Mouse (Mus musculus) cerebellum, adult 9-11 months (tissue): Measurements from ENCODE around the gene Relb.

Experiments
- DNase-seq: peaks from one replicate; pipeline ENCODE4 v3.0.0; 2022

Gene Relb

GRCm38 (mm10) chr7:19577877-19578414 is 51.3 kb downstream of the Relb start:
- DNase-seq = peak; percentile 73

- DNase-seq = peak; percentile 71
These were observed 51.9 kb downstream of the Relb start, which contains the start of the genes Zfp296 and Gemin7 for GRCm38 (mm10) chr7:19577141-19577852. TSS of gene Zfp296 (plus strand) at chr7:19577287. TSS of gene Gemin7 (minus strand) at chr7:19577595.

- DNase-seq = no peak
These were observed 53.7 kb downstream of the Relb start for GRCm38 (mm10) chr7:19575559-19575958.

- DNase-seq = no peak
These were observed 55.5 kb downstream of the Relb start for GRCm38 (mm10) chr7:19573776-19574140.

- DNase-seq = peak; percentile 78
These were observed 56.1 kb downstream of the Relb start for GRCm38 (mm10) chr7:19572926-19573775.

- DNase-seq = no peak
These were observed 59.6 kb downstream of the Relb start for GRCm38 (mm10) chr7:19569647-19570046.

- no peak for DNase-seq
These were observed 61.8 kb downstream of the Relb start for GRCm38 (mm10) chr7:19567426-19567825.

GRCm38 (mm10) chr7:19565803-19566202 is 63.4 kb downstream of the Relb start:
- DNase-seq = no peak

GRCm38 (mm10) chr7:19564455-19564854 is 64.8 kb downstream of the Relb start:
- no peak for DNase-seq

- no peak for DNase-seq
These were observed 65.4 kb downstream of the Relb start for GRCm38 (mm10) chr7:19563884-19564283.

GRCm38 (mm10) chr7:19562643-19563410 is 66.4 kb downstream of the Relb start, which contains the start of gene Ppp1r37:
TSS of gene Ppp1r37 (minus strand) at chr7:19563076.
- peak; percentile 57 for DNase-seq

- peak; percentile 90 for DNase-seq
These were observed 67.2 kb downstream of the Relb start for GRCm38 (mm10) chr7:19561765-19562642.

GRCm38 (mm10) chr7:19561431-19561764 is 67.8 kb downstream of the Relb start:
- peak; percentile 75 for DNase-seq

- DNase-seq = peak; percentile 52
These were observed 68.6 kb downstream of the Relb start for GRCm38 (mm10) chr7:19560491-19561260.

GRCm38 (mm10) chr7:19558965-19559364 is 70.3 kb downstream of the Relb start:
- DNase-seq = no peak

- DNase-seq = peak; percentile 41
These were observed 71.0 kb downstream of the Relb start for GRCm38 (mm10) chr7:19557982-19558900.

- DNase-seq = peak; percentile 65
These were observed 72.2 kb downstream of the Relb start for GRCm38 (mm10) chr7:19557086-19557485.
